22 mouse cellular contexts compared by ENCODE assay signal in genomic region chr1:109369290-109369689, GRCm38 (mm10).
DNase-seq lines count a peak whose midpoint lies in the region; ATAC-seq and TF ChIP-seq lines count a peak whose summit lies in the region.
"Had no signal": no experiment of that assay in that cellular context is flagged by ENCODE, and none has a peak within 500 bp of the region (broad histone marks: within the 10 kb centered on the region; RNA-seq: fewer than 3 reads in every experiment).

No protein-coding gene starts in this region.

- no peaks in the 10 kb centered on the region for H3K9me3 ChIP-seq in liver, postnatal 0 days (ENCODE audit: low read length)
- H3K9me3 ChIP-seq: G1E had no signal

- intact Hi-C loops in left cerebral cortex, postnatal 4 days (cut with DNase I), result no loop called here

- no peak for TF ChIP-seq CTCF in liver, adult 2 months (IDR thresholded peaks at IDR 0.05; ENCODE audit: low read depth, low read length)
- no peak for TF ChIP-seq CTCF in liver, postnatal 0 days (IDR thresholded peaks at IDR 0.05; ENCODE audit: low read depth)

- no peak overlapping the region for H3K27ac ChIP-seq in liver, adult 2 months (replicated peaks; ENCODE audit: insufficient read depth, low read depth, low read length)
- H3K27ac ChIP-seq in liver, postnatal 0 days (ENCODE audit: low read depth), result no peak overlapping the region

- no peak overlapping the region for H3K4me3 ChIP-seq in liver, adult 2 months (ENCODE audit: insufficient read depth, low read depth, low read length)
- no peak overlapping the region for H3K4me3 ChIP-seq in liver, postnatal 0 days (ENCODE audit: low read depth, low read length)

- H3K27me3 ChIP-seq in liver, adult 2 months (ENCODE audit: control insufficient read depth, insufficient read depth, low read length), result no peaks in the 10 kb centered on the region
- H3K27me3 ChIP-seq in liver, postnatal 0 days (ENCODE audit: insufficient read depth, low read length), result no peaks in the 10 kb centered on the region
- H3K27me3 ChIP-seq: CH12.LX, Patski had no signal

- ATAC-seq in liver, postnatal 0 days, result no peak
- ATAC-seq: activated CD4-positive, CD25-positive, alpha-beta regulatory T cell, adult 4 months; CD4-positive, CD25-positive, alpha-beta regulatory T cell, adult 4 months; Patski had no signal

- TF ChIP-seq EP300 in liver, postnatal 0 days (IDR thresholded peaks at IDR 0.05; ENCODE audit: low read depth), result no peak

- H3K4me1 ChIP-seq in liver, adult 2 months (ENCODE audit: control insufficient read depth, insufficient read depth, low read length), result peaks cover 2% of the 10 kb centered on the region; the same call in 1 of the 2 replicates
- H3K4me1 ChIP-seq in liver, postnatal 0 days (ENCODE audit: insufficient read depth), result no peaks in the 10 kb centered on the region

- DNase-seq in adrenal gland, adult 2 months, result peak; percentile 1
- DNase-seq in adrenal gland, postnatal 10 days, result no peak
- peak; percentile 8 to 12 for DNase-seq in cerebellum, postnatal 10 days
- no peak for DNase-seq in cerebellum, adult 9-11 months
- peak; percentile 1 for DNase-seq in left cerebral cortex, postnatal 4 days
- DNase-seq in left cerebral cortex, adult 18-20 months (ENCODE audit: low spot score in 2 of 2), result no peak
- peak; percentile 98 for DNase-seq in liver, adult 2 months (ENCODE audit: extremely low read depth, low read depth, low spot score)
- no peak for DNase-seq in liver, postnatal 0 days
- DNase-seq: adrenal gland, adult 8-10 months; adrenal gland, postnatal 14 days; adrenal gland, postnatal 25 days; adrenal gland, postnatal 36 days; B cell, adult 2 months; cerebellum, adult 11 months; cerebellum, adult 11-12 months; cerebellum, adult 18-20 months; cerebellum, adult 2 months had no signal

- no peaks in the 10 kb centered on the region for H3K36me3 ChIP-seq in liver, adult 2 months (ENCODE audit: control insufficient read depth, insufficient read depth, low read length)
- no peaks in the 10 kb centered on the region for H3K36me3 ChIP-seq in liver, postnatal 0 days (replicated peaks; ENCODE audit: insufficient read depth, low read length)
- H3K36me3 ChIP-seq: G1E had no signal

- no peak overlapping the region for H3K9ac ChIP-seq in liver, adult 2 months (ENCODE audit: low read depth, low read length)
- no peak overlapping the region for H3K9ac ChIP-seq in liver, postnatal 0 days (replicated peaks)

- no peaks in the 10 kb centered on the region for H3K79me2 ChIP-seq in liver, adult 2 months (ENCODE audit: control insufficient read depth, insufficient read depth, low read length)

- H3K4me2 ChIP-seq in liver, postnatal 0 days (ENCODE audit: low read depth, low read length), result no peak overlapping the region

- no peak for TF ChIP-seq POLR2A in liver, adult 2 months (IDR thresholded peaks at IDR 0.05; ENCODE audit: extremely low read depth, insufficient read depth, low read length)

Comparison
In these comparisons a context has a peak if more than half of its experiments do, and no peak if none do; other contexts are left out.
1. DNase-seq: peak in adrenal gland, adult 2 months (single experiment), cerebellum, postnatal 10 days (2 of 2), left cerebral cortex, postnatal 4 days (single experiment) and liver, adult 2 months (single experiment); none in adrenal gland, postnatal 10 days (single experiment), cerebellum, adult 9-11 months (single experiment), left cerebral cortex, adult 18-20 months (0 of 2) and liver, postnatal 0 days (single experiment).